Mouse (Mus musculus) spleen, adult 18-20 months (tissue): ENCODE data around the gene Umps.

Experiments
- DNase-seq, 2 experiments: peaks; one replicate each; pipeline ENCODE4 v3.0.0; 2022; ENCODE audit warnings: mixed read lengths in 2 of 2

Gene Umps

DNA sequence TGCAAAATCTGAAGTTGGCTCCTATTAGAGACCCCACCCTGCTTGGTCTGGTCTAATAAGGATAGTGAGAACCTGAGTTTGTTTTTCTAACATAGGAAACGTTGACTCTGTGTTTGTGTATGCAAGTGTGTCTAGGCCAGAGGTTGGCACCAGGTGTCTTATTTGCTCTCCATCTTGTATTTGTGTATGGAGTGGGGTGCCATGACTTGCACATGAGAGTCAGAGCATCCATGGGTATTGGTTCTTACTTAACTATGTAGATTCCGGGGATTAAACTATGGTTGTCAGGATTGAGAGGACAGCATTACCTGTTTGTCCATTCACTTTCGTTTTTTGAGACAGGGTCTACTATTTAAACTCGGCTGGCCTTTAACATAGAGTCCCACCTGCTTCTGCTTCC is 13.8 kb downstream of the Umps start:
- no peak for DNase-seq

GRCm38 (mm10) chr16:33950830-33951229 is 16.0 kb downstream of the Umps start:
- peak; percentile 53 to 77 for DNase-seq

- DNase-seq: no peak
Measured at GRCm38 (mm10) chr16:33950386-33950785, 16.5 kb downstream of the Umps start.

DNA sequence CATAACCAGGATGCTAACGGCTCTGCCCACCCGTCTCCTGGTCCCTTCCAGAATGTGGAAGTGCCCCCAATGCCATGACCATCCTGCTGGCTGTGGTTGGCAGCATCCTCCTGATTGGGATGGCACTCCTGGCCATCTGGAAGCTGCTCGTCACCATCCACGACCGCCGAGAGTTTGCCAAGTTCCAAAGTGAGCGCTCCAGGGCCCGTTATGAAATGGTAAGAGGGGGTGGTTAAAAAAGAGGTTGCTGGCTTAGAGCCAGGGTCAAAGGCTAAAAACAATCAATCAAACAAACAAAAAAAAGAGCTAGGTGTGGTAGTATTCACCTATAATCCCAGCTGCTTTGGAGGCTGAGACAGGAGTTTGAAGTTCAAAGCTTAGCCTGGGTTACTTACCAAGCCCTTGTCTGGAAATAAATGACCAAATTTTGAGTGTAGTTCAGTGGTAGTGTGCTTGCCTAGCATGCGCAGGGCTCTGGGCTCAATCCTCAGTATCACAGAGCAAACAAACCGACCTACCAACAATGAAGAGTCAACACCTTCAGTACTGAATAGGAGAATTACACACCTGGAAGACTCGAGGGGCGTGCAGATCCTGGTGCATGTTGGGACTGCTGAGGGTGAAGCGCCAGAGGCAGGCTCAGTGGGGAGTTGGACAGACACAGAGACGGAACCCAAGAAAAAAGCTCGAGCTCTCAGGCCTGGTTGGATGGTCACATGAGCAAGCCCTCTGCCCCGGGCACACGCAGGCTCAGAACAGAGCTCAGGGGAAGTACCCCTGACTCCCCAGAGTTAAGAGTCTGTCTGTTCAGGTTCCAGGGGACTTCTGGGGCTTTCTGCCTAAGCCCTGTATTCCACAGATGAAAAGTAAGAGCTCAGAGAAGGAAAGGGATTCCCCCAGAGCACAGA is 18.9 kb downstream of the Umps start:
- DNase-seq: no peak

GRCm38 (mm10) chr16:33946021-33946420 is 20.8 kb downstream of the Umps start:
- DNase-seq: no peak

DNA sequence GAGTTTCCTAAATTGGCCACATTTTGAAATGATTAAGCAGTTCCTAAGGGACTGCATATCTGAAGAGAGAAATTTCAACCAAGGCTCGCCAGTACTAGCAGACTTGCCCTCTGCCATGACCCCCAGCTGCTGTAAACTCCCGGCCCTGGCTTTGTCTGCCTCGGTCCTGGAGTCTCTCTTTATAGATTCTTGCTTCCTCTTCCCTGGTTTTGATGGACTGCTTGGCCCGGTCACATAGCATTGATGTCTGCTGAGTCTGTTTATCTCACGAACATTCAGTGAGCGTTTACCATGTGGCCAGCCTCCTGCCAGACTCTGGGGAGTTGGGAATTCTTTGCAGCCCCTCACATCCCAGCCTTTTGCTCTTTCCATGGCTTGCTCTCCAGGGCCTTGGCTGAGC is 22.1 kb downstream of the Umps start:
- no peak for DNase-seq

GRCm38 (mm10) chr16:33944126-33944525 is 22.7 kb downstream of the Umps start:
- no peak for DNase-seq

DNA sequence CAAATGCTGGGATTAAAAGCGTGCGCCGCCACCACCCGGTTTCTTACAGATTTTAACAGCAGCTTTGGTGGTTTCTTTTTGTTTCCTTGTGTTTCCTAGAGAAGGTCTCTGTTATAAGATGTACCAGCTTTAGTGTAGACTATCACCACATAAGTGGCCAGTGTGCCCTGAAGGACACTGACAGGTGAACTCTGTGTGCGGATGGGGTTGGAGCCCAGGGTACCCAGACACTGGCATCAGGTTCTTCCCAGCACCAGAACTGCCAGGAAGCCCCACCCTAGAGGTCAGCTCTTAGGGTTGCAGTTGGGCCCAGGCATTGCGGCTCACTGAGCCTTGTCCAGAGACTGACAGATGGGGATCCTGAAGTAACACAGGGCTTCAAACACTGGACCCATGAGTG is 23.4 kb downstream of the Umps start:
- no peak for DNase-seq

- DNase-seq: no peak
Measured at GRCm38 (mm10) chr16:33942341-33942740, 24.5 kb downstream of the Umps start.

GRCm38 (mm10) chr16:33941271-33941781 is 25.5 kb downstream of the Umps start:
- no peak for DNase-seq

DNA sequence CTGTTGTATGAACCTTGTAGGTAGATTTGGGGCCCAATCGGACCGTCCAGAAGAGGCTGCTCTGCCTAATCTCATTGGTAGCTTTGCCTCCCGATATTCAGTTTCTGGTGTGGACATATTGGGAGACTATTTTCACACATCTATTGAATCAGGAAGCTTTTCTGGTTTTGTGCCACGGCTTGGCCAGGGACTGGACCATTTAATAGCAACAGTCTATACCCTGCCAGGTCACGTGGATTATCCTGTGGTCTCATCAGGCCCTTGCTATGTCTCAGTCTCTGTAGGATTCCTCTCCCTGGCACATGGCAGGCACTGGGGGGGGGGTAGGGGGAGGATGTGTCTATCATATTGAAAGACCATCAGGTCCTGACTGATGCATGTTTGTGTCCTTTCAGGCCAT is 26.7 kb downstream of the Umps start:
- no peak for DNase-seq

DNA sequence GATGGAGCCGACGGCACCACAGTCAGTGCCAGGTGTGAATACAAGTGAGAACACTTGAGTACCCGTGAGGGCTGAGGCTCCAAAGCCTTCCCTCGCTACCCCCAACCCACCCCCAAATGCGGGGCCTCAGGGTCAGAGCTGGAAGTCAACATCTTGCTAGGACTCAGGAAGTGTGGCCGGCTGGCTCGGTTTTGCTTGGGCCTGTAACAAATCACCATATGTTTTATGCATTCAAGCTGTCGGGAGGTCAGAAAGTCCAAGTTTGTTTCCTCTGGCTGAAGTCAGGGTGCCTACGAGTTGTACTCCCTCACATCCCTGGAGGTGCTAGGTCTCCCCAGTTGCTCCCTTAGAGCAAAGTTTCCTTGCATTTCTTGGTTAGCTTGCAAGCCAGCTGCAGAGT is 27.2 kb downstream of the Umps start:
- no peak for DNase-seq

GRCm38 (mm10) chr16:33939133-33939531 is 27.7 kb downstream of the Umps start:
- DNase-seq: no peak

GRCm38 (mm10) chr16:33938311-33939132 is 28.3 kb downstream of the Umps start:
- no peak for DNase-seq

GRCm38 (mm10) chr16:33937567-33937966 is 29.3 kb downstream of the Umps start:
- DNase-seq: no peak

DNA sequence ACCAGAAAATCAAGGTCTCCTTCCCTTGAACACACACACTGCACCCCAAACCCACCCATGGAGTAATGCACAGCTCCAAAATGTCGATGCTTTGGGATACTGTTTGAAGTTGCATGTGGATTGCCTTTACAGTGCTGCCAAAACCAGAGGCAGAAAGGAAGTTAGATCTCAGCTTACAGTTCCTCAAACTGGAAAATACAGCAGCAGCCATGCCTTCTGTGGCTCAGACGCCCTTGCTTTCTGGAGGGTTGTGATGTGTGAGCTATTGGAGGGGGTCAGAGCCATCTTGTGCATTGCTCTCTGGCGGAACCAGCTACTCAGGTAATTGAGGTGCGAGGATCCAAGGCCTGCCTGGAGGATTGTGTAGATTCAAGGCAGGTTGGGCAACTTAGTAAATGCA is 30.0 kb downstream of the Umps start:
- DNase-seq: no peak

- DNase-seq: no peak
Measured at GRCm38 (mm10) chr16:33935407-33935785, 31.4 kb downstream of the Umps start.

- no peak for DNase-seq
Measured at GRCm38 (mm10) chr16:33934701-33935406, 32.0 kb downstream of the Umps start.

GRCm38 (mm10) chr16:33933411-33933810 is 33.4 kb downstream of the Umps start:
- no peak for DNase-seq

DNA sequence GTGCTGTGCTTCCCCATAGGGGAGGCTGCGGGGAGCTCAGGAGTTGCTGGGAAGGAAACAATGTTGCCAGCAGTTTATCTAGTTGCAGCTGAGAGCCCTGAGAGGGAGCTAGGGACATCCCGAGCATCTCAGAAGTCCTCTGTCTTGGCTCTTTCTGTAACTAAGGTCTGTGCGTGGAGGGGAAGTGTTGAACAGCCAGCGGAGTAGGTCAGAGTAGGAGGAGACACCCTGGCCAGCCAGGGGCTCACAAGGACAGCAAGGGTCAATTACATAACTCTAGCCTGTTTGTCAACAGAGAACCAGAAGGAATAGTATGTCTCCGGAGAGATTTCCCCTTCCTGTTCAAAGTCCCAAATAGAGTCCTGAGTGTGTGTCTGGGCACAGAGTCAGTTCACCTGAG is 34.7 kb downstream of the Umps start:
- DNase-seq: no peak

- no peak for DNase-seq
Measured at GRCm38 (mm10) chr16:33931682-33932081, 35.2 kb downstream of the Umps start.

DNA sequence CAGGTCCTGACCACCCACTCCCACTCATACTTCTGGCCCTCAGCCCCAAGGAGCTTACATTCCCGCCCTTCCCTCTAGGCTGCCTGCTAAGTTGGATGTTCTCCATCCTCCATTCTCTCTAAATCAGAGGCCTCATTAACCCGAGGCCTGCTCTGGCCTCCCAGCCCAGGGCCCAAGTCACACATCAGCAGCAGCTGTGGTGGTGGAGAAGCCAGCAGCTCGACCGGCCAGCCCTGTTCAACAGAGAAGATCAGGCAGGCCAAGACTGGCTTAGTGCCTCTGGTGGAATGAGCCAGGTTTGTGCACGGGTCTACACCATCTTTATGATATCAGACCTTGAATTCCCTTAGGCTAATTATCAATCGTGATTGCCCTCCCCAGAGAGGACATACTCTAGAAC is 36.1 kb downstream of the Umps start:
- no peak for DNase-seq

GRCm38 (mm10) chr16:33928788-33929462 is 37.9 kb downstream of the Umps start:
- DNase-seq: no peak
